Mouse (Mus musculus) CH12.LX (cell line): ENCODE measurements around the gene Wdr86.

Experiments
- EP300 ChIP-seq: IDR thresholded peaks from 2 replicates; pipeline ENCODE4 v1.6.1; 2011; ENCODE audit warnings: low read length, improper control_type of control experiment
- ETS1 ChIP-seq: conservative IDR thresholded peaks from 2 replicates; pipeline ENCODE4 v1.6.1; 2012; ENCODE audit warnings: low read depth, mild to moderate bottlenecking, inconsistent platforms, low read length, improper control_type of control experiment, moderate library complexity
- IRF4 ChIP-seq: IDR thresholded peaks from 2 replicates; pipeline ENCODE4 v1.6.1; 2014; ENCODE audit warnings: low read depth, mild to moderate bottlenecking, inconsistent platforms, low read length, improper control_type of control experiment
- KAT2A ChIP-seq: IDR thresholded peaks from 2 replicates; pipeline ENCODE4 v1.6.1; 2012; ENCODE audit warnings: low read length, improper control_type of control experiment, inconsistent platforms; ENCODE audit not compliant: insufficient replicate concordance
- MAX ChIP-seq: IDR thresholded peaks from 2 replicates; pipeline ENCODE4 v1.6.1; 2011; ENCODE audit warnings: low read length, improper control_type of control experiment
- POLR2A ChIP-seq: IDR thresholded peaks from 2 replicates; pipeline ENCODE4 v1.6.1; 2011; ENCODE audit warnings: low read depth, mild to moderate bottlenecking, improper control_type of control experiment, low read length
- TBP ChIP-seq: conservative IDR thresholded peaks from 2 replicates; pipeline ENCODE4 v1.6.1; 2011; ENCODE audit warnings: low read depth, low read length, improper control_type of control experiment
- ZC3H11A ChIP-seq: IDR thresholded peaks from 2 replicates; pipeline ENCODE4 v1.6.1; 2012; ENCODE audit warnings: low read depth, mild to moderate bottlenecking, inconsistent platforms, low read length, improper control_type of control experiment

GRCm38 (mm10) chr5:24743956-24744355 is 13.4 kb upstream of the Wdr86 start:
- TF ChIP-seq MAX (no peak), EP300 (no peak), TBP (no peak), KAT2A (no peak), POLR2A (no peak), ETS1 (no peak), IRF4 (no peak), ZC3H11A (no peak)
